Mouse (Mus musculus) midbrain, embryonic 11.5 days (tissue): ENCODE results near the gene Cenpm. TPM values are rescaled to one million over a fixed set of nuclear protein-coding genes. Genes with fewer than 3 reads are reported as not detected.

Experiments
- ATAC-seq: fragments of 200-750 bp; cut with Nextera tagmentation; 2 replicates; pipeline ENCODE4 v1.8.0; 2017; ENCODE audit warnings: moderate TSS enrichment, moderate library complexity; ENCODE audit not compliant: low FRiP score
- DNase-seq: peaks from one replicate; pipeline ENCODE4 v3.0.0; 2015; ENCODE audit warnings: low spot score; ENCODE audit errors: missing footprints
- H3K27ac ChIP-seq: fragments of 300-500 bp; sonication (generic); 2 replicates; pipeline ENCODE4 v1.5.1; 2014; ENCODE audit warnings: low read depth, low read length
- H3K27me3 ChIP-seq: fragments of 300-500 bp; sonication (generic); 2 replicates; pipeline ENCODE4 v1.6.1; 2014; ENCODE audit warnings: mild to moderate bottlenecking, low read length, moderate library complexity, mixed read lengths; ENCODE audit not compliant: control insufficient read depth, insufficient read depth
- H3K36me3 ChIP-seq: fragments of 300-500 bp; sonication (generic); 2 replicates; pipeline ENCODE4 v1.6.1; 2014; ENCODE audit warnings: mild to moderate bottlenecking, low read length, moderate library complexity, mixed read lengths; ENCODE audit not compliant: control insufficient read depth, insufficient read depth
- H3K4me1 ChIP-seq: fragments of 300-500 bp; sonication (generic); 2 replicates; pipeline ENCODE4 v1.6.1; 2014; ENCODE audit warnings: low read length; ENCODE audit not compliant: control insufficient read depth, insufficient read depth
- H3K4me2 ChIP-seq: fragments of 300-500 bp; sonication (generic); 2 replicates; pipeline ENCODE4 v1.6.1; 2014; ENCODE audit warnings: mild to moderate bottlenecking, moderate library complexity
- H3K4me3 ChIP-seq: fragments of 300-500 bp; sonication (generic); 2 replicates; pipeline ENCODE4 v1.5.1; 2014; ENCODE audit warnings: low read depth, low read length
- H3K9ac ChIP-seq: fragments of 300-500 bp; sonication (generic); 2 replicates; pipeline ENCODE4 v1.6.1; 2014; ENCODE audit warnings: low read length
- H3K9me3 ChIP-seq: fragments of 300-500 bp; sonication (generic); 2 replicates; pipeline ENCODE4 v1.6.1; 2016; ENCODE audit warnings: low read length; ENCODE audit not compliant: control insufficient read depth
- WGBS: fragments of 180-500 bp; shearing (Covaris S2); extraction: QIAGEN DNeasy Blood & Tissue Kit; methylation state at CpG from one replicate; pipeline ENCODE4 v1.1.7; 2014; 5-methylcytosine and 5-hydroxymethylcytosine counted together
- polyA plus RNA-seq: library from polyadenylated mRNA; unstranded; fragments of >200 nt; fragmentation: Nextera tagmentation; extraction: Ambion mirVana; gene quantifications from 2 replicates; pipeline ENCODE4 v1.2.1, GENCODE M21; 2014

Gene Cenpm
- polyA plus RNA-seq, 1 experiment from 2014 or later = 89.1 TPM

DNA sequence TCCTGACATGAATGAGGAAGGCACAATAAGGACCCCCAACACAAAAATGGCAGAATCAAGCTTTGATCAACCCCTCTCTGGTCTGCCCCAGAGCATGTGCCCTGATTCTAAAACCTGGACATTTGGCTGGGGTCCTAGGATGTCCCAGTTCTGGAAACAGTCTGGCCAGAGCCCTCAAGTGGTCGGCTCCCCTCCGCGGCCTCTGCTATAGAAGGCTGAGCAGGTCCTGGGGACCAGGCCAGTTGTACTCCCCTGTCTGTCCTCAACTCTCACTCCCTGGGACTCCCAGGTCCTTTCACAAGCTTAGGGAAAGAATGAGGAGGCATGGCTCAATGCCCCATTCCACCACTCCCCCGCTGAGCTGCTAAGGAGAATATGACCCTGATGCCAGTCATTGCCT is 31.3 kb downstream of the Cenpm start:
- H3K9ac ChIP-seq = no peak overlapping the region
- no peak overlapping the region for H3K4me3 ChIP-seq
- no peak overlapping the region for H3K27ac ChIP-seq
- no peaks in the 10 kb centered on the region for H3K9me3 ChIP-seq
- H3K36me3 ChIP-seq = no peaks in the 10 kb centered on the region
- H3K4me2 ChIP-seq = no peak overlapping the region
- no peak for ATAC-seq
- peaks cover 29% of the 10 kb centered on the region for H3K4me1 ChIP-seq
- DNase-seq = no peak
- WGBS = 5% methylated on average over 4 of the region's 4 CpGs
- peaks cover 68% of the 10 kb centered on the region for H3K27me3 ChIP-seq

DNA sequence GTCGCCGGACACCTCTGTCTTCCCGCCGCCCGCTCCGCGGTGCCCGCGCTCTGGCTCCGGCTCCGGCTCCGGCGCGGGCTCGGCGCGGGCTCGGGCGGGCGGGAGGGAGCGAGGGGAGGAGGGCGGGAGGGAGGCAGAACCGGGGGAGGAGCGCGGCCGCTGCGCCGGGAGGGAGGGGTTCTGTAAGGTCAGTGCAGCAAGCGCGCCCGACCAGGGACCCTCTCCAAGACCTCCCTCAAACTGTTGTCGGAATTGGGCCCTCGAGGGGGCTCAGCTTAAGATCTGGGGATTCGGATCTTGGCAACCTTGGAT is 31.8 kb downstream of the Cenpm start, which contains the start of gene Shisa8:
Gene Shisa8 (minus strand): TSS at position 64 of the 312 bp plus-strand sequence.
- H3K9ac ChIP-seq = peak within 1 kb of the TSS; percentile 30; the same call in 1 of the 2 replicates
- H3K27ac ChIP-seq = no peak within 1 kb of the TSS
- H3K27me3 ChIP-seq = peaks cover 72% of the 10 kb centered on the region
- peak within 1 kb of the TSS; percentile 38 for H3K4me3 ChIP-seq
- H3K4me1 ChIP-seq = peaks cover 29% of the 10 kb centered on the region
- no peaks in the 10 kb centered on the region for H3K9me3 ChIP-seq
- DNase-seq (no peak), ATAC-seq (no peak; the same call in 1 of the 2 replicates)
- H3K36me3 ChIP-seq = no peaks in the 10 kb centered on the region
- WGBS = 1% methylated on average over 23 of the region's 34 CpGs
- peak within 1 kb of the TSS; percentile 55 for H3K4me2 ChIP-seq

DNA sequence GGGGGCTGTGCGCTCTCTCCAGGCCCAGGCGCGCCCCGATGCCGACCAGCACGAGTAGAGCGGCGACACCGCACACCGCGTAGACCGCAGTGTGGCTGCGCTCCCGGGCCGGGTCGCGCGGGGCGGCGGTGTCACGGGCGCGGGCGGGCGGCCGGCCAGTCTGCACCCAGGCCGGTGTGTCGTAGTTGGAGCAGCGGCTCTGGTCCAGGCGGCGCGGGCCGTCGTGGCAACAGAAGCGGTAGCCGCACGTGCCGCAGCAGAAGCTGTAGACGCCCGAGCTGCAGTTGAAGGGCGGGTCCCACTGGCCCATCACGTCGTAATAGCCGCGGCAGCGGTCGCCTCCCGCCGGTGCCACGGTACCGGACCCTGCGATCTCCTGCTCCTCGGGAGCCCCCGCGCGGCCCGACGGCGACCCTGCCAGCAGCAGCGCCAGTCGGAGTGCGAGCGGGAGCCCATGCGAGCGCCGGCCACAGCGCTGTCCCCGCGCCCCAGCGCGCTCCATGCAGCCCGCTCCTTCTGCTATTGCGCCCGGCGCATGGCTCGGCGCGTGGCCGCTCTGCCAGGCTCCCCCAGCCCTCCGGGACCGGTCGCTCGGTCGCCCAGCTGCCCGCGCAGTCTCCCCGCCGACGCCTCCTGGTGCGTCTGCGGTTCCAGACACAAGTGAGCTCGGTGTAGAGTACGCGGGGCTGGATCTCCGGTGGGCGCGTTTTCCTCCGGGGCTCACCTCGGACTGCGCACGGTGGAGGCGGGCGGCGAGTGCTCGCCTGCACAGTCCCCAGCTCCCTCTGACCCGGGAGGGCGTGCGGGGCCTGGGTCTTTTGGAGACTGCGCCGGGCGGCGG is 32.4 kb downstream of the Cenpm start:
- under 1% methylated on average over 103 of the region's 112 CpGs for WGBS
- peaks cover 30% of the 10 kb centered on the region for H3K4me1 ChIP-seq
- peak; percentile 56 for ATAC-seq

DNA sequence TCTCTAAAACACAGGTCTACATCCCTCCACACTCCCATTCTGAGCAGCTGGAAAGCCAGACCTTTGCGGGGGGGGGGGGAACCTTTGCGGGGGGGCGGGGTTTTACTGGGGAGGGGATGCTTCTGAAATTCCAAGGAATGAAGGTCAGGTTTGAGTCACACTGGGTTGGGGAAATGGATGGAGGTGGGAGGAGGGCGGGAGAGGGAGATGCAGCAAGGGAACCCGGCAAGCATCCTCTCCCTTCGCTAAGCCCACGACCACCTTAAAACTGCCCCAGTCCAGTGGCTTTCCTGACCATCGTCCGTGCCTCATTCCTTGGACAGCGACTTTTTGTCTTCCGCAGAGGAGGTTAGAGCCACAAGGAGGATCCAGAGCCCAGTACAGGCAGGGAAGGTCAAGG is 33.3 kb downstream of the Cenpm start:
- DNase-seq (no peak), ATAC-seq (no peak)
- Histone ChIP-seq H3K9me3 (no peaks in the 10 kb centered on the region), H3K9ac (no peak overlapping the region), H3K36me3 (no peaks in the 10 kb centered on the region), H3K27ac (no peak overlapping the region), H3K4me2 (peak overlapping the region; percentile 55), H3K4me3 (peak overlapping the region; percentile 38; the same call in 1 of the 2 replicates), H3K4me1 (peaks cover 31% of the 10 kb centered on the region), H3K27me3 (peaks cover 83% of the 10 kb centered on the region)
- 4% methylated on average over 11 of the region's 11 CpGs for WGBS

More for the DNA sequence above, 32.4 kb downstream of the Cenpm start:
- peaks cover 77% of the 10 kb centered on the region for H3K27me3 ChIP-seq
- H3K27ac ChIP-seq = no peak overlapping the region
- DNase-seq = peak; percentile 92
- H3K9ac ChIP-seq = peak overlapping the region; percentile 30; the same call in 1 of the 2 replicates
- peak overlapping the region; percentile 55 for H3K4me2 ChIP-seq
- H3K36me3 ChIP-seq = no peaks in the 10 kb centered on the region
- no peaks in the 10 kb centered on the region for H3K9me3 ChIP-seq
- H3K4me3 ChIP-seq = peak overlapping the region; percentile 38

DNA sequence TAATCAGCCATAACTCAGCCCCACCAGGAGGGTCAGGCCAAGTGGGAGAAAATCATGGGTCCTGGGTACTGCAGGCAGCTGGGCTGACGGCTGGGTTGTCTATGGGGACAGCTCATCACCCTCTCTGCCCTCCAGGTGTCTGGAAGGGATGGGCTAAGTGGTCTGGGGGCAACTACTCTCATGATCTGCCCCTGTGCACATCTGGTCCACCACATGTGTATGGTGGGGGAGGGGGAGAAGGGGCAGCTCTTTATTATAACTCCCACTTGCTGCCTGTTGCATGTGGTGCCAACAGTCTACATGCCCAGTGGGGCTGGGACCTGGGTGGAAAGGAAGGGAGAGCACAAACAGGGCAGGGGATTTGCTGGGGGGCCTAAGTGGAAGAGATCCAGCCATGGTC is 33.7 kb downstream of the Cenpm start:
- peaks cover 84% of the 10 kb centered on the region for H3K27me3 ChIP-seq
- H3K4me2 ChIP-seq = no peak overlapping the region
- WGBS = 59% methylated on average over 1 of the region's 1 CpGs
- no peaks in the 10 kb centered on the region for H3K36me3 ChIP-seq
- H3K9ac ChIP-seq = no peak overlapping the region
- no peak overlapping the region for H3K4me3 ChIP-seq
- no peak overlapping the region for H3K27ac ChIP-seq
- peaks cover 32% of the 10 kb centered on the region for H3K4me1 ChIP-seq
- H3K9me3 ChIP-seq = no peaks in the 10 kb centered on the region
- no peak for ATAC-seq
- DNase-seq = no peak

DNA sequence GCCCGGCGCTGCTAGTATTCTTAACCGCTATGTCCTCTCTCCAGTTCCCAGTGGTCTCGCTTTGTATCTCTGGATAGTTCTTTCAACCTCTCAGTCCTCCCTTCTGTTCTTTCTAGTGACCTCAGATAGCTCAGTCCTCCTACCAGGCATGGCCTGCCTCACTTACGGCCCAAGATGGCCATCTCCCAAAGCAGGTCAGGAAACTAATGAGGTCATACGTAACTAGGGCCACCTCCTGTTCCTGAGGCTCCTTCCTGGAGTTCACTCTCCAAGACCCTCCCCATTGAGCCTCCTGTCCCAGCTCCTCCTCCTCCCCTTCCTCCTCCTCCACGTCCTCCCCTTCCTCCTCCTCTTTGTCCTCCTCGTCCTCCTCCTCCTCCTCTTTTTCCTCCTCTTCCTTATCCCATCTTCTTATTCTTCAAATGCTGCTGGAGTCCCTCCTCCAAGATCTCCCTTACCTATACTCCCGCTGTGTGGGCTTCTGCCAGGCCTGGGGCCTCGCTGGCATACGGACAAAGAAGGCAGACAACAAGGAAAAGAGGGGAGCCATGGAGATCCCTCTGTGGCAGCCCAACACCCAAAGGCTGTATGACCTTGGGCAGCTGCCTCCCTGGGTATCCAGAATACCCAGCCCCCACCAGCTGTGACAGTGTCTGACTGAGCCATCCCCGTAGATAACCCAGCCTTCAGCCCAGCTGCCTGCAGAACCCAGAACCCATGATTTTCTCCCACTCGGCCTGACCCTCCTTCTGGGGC is 35.1 kb downstream of the Cenpm start:
- no peak overlapping the region for H3K4me3 ChIP-seq
- H3K9me3 ChIP-seq = no peaks in the 10 kb centered on the region
- H3K27me3 ChIP-seq = peaks cover 81% of the 10 kb centered on the region
- peaks cover 32% of the 10 kb centered on the region for H3K4me1 ChIP-seq
- no peak overlapping the region for H3K9ac ChIP-seq
- ATAC-seq (no peak), DNase-seq (no peak)
- H3K27ac ChIP-seq = no peak overlapping the region
- 80% methylated on average over 13 of the region's 13 CpGs for WGBS
- no peak overlapping the region for H3K4me2 ChIP-seq
- peaks cover 7% of the 10 kb centered on the region; the same call in 1 of the 2 replicates for H3K36me3 ChIP-seq

DNA sequence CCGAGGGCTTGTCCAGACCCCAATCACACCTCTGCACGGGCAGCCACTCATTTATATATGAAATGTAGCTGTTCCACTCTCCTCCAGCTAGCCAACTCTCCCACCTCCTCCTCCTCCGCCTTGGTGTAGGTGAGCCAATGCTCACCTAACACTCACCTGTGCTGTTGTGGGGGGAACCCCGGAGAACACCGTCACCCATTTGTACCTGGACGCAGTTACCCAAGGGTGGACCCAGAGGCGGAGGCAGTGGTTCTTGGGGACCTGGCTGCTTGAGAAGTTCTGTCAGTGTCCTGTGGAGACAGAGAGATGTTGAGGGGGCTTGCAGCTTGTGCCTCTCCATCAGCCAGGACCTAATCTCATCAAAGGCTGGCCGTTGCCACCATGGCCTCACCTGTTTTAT is 36.2 kb downstream of the Cenpm start:
- H3K4me2 ChIP-seq = no peak overlapping the region
- WGBS = 82% methylated on average over 8 of the region's 8 CpGs
- H3K4me1 ChIP-seq = peaks cover 36% of the 10 kb centered on the region

DNA sequence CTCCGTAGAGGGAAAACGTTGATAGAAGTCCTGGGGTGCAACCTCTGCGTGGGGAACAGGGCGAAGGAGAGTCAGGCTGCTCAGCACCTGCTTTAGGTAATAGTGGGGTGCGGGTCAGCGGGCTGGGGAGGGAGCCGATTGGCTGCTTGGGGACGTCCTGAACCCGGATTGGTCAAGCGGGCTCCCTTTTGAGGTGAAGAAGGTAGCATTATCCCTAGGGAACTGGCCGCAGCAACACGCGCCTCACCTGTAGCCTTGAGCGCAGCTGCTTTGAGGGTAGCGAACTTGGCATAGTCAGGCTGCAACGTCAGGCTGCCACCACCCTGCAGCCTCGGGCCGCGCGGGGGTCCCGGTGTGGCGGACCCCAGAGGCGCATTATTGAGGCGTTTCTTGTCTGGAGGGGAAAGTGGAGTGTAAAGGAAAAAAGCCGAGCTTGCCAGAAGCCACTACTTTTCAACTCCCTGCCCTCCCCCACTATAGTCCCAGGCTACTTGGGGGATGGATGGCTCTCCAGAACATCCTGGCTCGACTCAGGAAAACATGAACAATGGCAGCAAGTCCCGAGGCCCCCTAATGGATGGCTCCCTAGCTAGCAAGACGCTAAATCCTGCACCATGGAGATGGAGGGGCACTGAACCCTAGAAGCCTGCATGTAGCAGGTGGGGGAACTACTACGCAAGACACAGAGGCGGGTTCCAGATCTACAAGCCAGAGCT is 36.9 kb downstream of the Cenpm start:
- Histone ChIP-seq H3K36me3 (peaks cover 22% of the 10 kb centered on the region), H3K4me2 (no peak overlapping the region), H3K4me3 (no peak overlapping the region), H3K27ac (no peak overlapping the region), H3K9me3 (no peaks in the 10 kb centered on the region), H3K9ac (no peak overlapping the region), H3K27me3 (peaks cover 67% of the 10 kb centered on the region), H3K4me1 (peaks cover 34% of the 10 kb centered on the region)
- WGBS = 11% methylated on average over 30 of the region's 30 CpGs
- ATAC-seq (no peak), DNase-seq (no peak)

More for the DNA sequence above, 36.2 kb downstream of the Cenpm start:
- peaks cover 73% of the 10 kb centered on the region for H3K27me3 ChIP-seq
- H3K27ac ChIP-seq = no peak overlapping the region
- no peak overlapping the region for H3K4me3 ChIP-seq
- no peak overlapping the region for H3K9ac ChIP-seq
- H3K9me3 ChIP-seq = no peaks in the 10 kb centered on the region
- no peak for DNase-seq
- peaks cover 16% of the 10 kb centered on the region for H3K36me3 ChIP-seq
- ATAC-seq = no peak
